Mouse (Mus musculus) forebrain, embryonic 10.5 days (tissue): ENCODE measurements around the gene Akap1. TPM values are rescaled to one million over a fixed set of nuclear protein-coding genes. Genes with fewer than 3 reads are reported as not detected.
"Not testable (repeated sequence)": the region's sequence is repeated elsewhere in the genome, so short reads cannot be mapped to it uniquely, and the experiment has no call there.

Source experiments
- DNase-seq: peaks from one replicate; pipeline ENCODE4 v3.0.0-alpha.2; 2017; ENCODE audit warnings: low spot score; ENCODE audit errors: extremely low spot score
- H3K27ac ChIP-seq: fragments of 300-500 bp; sonication (generic); 2 replicates; pipeline ENCODE4 v1.5.1; 2016; ENCODE audit warnings: mild to moderate bottlenecking
- H3K27me3 ChIP-seq: fragments of 300-500 bp; sonication (generic); 2 replicates; pipeline ENCODE4 v1.6.1; 2016; ENCODE audit warnings: mild to moderate bottlenecking; ENCODE audit not compliant: poor library complexity, severe bottlenecking
- H3K36me3 ChIP-seq: fragments of 300-500 bp; sonication (generic); replicated peaks from 2 replicates; pipeline ENCODE4 v1.6.1; 2016; ENCODE audit warnings: mild to moderate bottlenecking, moderate library complexity
- H3K4me1 ChIP-seq: fragments of 300-500 bp; sonication (generic); 2 replicates; pipeline ENCODE4 v1.6.1; 2016
- H3K4me3 ChIP-seq: fragments of 300-500 bp; sonication (generic); 2 replicates; pipeline ENCODE4 v1.5.1; 2016; ENCODE audit warnings: mild to moderate bottlenecking, moderate library complexity
- H3K9me3 ChIP-seq: fragments of 300-500 bp; sonication (generic); 2 replicates; pipeline ENCODE4 v1.6.1; 2016; ENCODE audit warnings: mild to moderate bottlenecking, moderate library complexity
- WGBS: fragments of 180-500 bp; shearing (Covaris S2); methylation state at CpG from one replicate; pipeline ENCODE4 v1.1.7; 2016; 5-methylcytosine and 5-hydroxymethylcytosine counted together
- polyA plus RNA-seq: library from polyadenylated mRNA; unstranded; fragments of >200 nt; fragmentation: Nextera tagmentation; extraction: Ambion mirVana; gene quantifications from 2 replicates; pipeline ENCODE4 v1.2.1, GENCODE M21; 2016

Gene Akap1
- polyA plus RNA-seq, 1 experiment from 2014 or later: 19.2 TPM

DNA sequence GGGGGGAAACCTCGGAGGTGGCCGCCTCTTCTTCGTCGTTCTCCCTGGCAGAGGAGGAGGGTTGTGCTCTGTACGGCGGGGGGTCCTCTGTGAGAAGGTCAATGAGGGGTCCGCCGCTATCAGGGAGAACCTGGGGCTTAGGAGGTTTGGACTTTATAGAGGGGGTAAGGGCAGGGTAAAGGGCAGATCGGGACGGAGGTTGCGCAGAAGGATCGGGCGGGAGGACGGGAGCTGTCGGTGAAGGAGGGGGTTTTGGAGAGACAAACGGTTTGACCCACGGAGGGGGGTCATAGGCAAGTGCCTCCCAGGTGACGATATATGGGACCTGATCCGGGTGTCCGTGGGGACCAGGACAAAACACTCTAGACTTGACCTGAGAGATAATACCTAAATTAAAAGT, 30.8 kb upstream of the Akap1 start:
- not testable (repeated sequence) for H3K9me3 ChIP-seq, H3K4me1 ChIP-seq, H3K27ac ChIP-seq, DNase-seq, H3K4me3 ChIP-seq, H3K36me3 ChIP-seq
- WGBS: 43% methylated on average over 14 of the region's 20 CpGs
- peaks cover 27% of the 10 kb centered on the region for H3K27me3 ChIP-seq

DNA sequence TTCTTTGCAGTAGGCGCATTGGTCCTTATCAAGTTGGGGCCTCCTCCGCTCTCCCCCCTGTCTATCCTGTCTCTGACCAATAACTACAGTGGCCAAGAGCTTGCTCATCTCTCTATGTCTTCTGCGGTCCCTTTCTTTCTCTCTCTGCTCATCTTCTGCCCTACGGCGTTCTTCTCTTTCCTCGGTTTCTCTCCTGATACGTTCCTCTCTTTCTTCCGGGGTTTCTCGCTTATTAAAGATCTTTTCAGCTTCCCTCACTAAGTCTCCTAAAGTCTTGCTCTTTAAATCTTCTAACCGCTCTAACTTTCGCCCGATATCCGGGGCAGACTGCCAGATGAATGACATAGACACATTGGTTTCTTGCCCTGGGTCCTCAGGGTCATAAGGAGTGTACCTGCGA, 29.9 kb upstream of the Akap1 start:
- DNase-seq, H3K36me3 ChIP-seq, H3K4me3 ChIP-seq, H3K27ac ChIP-seq, H3K9me3 ChIP-seq, H3K4me1 ChIP-seq: not testable (repeated sequence)
- WGBS: 93% methylated on average over 12 of the region's 14 CpGs
- peaks cover 23% of the 10 kb centered on the region for H3K27me3 ChIP-seq

DNA sequence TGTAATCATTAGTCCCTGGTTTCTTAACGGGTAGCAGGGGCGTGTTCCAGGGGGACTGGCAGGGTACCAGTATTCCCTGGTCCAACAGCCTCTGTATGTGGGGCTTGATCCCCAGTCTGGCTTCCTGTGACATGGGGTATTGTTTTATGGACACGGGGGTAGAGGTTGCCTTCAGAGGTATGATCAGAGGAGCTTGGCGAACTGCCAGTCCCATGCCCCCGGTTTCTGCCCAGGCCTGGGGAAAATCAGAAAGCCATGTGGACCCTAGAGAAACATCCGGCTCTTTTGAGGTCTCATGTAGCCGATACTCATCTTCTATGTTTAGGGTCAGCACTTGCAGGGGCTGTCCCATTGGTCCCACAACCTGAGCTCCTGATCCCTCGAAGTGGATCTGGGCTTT, 29.1 kb upstream of the Akap1 start:
- H3K27me3 ChIP-seq: peaks cover 18% of the 10 kb centered on the region
- not testable (repeated sequence) for H3K4me1 ChIP-seq, H3K4me3 ChIP-seq, H3K36me3 ChIP-seq, H3K27ac ChIP-seq, H3K9me3 ChIP-seq, DNase-seq
- WGBS: 91% methylated on average over 4 of the region's 8 CpGs

DNA sequence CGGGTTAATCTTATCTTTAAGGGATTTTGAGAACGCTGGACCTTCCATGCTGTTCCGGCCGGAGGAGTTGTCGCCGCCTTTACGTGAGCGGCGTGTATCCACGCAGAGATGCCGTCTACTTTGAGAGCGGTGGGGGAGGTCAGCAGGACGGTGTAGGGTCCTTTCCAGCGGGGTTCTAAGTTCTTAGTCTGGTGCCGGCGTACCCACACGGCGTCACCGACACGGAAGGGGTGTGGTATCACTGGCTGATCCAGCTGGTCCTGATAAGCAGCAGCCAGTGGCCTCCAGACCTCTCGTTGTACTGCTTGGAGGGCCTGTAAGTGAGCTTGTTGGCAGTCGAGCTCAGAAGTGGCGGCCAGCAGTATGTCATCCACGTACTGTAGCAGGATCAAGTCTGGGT, 28.4 kb upstream of the Akap1 start:
- peaks cover 11% of the 10 kb centered on the region for H3K27me3 ChIP-seq
- 94% methylated on average over 23 of the region's 24 CpGs for WGBS
- H3K27ac ChIP-seq, H3K4me1 ChIP-seq, DNase-seq, H3K4me3 ChIP-seq, H3K9me3 ChIP-seq, H3K36me3 ChIP-seq: not testable (repeated sequence)

DNA sequence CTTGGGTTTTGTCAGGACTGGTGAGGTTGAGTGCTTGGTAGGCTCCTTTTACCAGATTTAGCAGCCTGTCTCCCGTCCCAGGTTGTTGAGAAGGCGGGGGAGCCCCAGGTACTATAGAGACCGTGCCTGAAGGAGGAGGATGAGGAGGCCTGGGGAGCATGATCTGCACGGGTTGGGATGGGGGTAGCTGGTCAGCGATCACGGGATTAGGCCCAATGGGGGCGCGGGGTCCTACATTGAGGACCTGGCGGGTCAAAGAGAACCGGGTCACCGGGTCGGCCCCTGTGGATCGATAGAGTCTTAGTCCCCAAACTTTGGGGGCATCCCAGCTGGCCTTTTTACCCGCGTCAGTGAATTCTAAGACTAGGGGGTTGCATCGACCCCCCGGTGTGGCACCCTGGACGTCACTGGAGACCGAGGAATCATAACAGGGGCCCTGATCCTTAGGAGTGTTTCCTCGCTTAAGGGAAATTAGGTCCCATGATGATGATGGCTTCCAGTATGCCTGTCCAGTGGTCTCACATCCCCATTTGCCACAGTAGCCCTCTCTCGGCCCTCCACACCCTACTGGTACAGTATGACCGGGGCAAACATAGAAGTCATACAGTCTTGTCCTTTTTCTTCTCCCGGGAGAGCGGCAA, 27.7 kb upstream of the Akap1 start:
- H3K27ac ChIP-seq, H3K9me3 ChIP-seq, H3K27me3 ChIP-seq, H3K4me1 ChIP-seq, DNase-seq, H3K4me3 ChIP-seq, H3K36me3 ChIP-seq: not testable (repeated sequence)
- 94% methylated on average over 23 of the region's 24 CpGs for WGBS

DNA sequence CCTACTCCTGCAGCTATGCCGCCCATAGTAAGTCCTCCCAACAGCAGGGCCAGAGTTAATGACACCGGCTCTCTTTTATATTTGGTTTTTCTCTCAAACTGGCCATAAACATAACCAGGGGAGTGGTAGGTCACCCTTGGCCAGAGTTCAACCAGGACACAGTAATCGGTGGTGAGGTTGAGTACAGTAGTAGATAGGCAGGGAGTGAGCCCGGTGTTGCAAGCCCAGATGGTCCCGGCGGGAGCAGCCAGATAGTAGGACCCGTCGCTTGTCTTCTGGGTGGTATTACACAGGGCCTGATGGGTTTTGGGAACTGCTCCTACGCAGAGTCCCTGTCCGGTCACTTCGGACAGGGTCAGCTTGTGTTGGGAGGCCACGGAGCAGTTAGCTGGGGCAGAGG, 27.1 kb upstream of the Akap1 start:
- not testable (repeated sequence) for H3K9me3 ChIP-seq, H3K27ac ChIP-seq, H3K4me3 ChIP-seq, DNase-seq, H3K4me1 ChIP-seq, H3K36me3 ChIP-seq, H3K27me3 ChIP-seq
- WGBS: 96% methylated on average over 11 of the region's 12 CpGs

DNA sequence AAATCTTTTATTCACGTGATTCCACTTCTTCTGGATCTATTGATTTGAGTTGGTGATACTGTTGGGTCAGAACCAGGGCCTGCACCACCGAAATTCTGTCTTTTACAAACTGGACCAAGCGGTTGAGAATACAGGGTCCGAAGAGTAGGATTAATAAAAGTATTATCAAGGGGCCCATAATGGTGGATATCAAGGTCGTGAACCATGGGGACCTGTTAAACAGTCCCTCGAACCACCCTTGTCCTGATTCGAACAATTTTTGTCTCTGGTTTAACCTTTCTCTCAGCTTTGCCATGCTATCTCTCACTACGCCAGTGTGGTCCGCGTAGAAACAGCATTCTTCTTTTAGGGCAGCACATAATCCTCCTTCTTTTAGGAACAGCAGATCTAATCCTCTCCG, 26.5 kb upstream of the Akap1 start:
- not testable (repeated sequence) for H3K4me1 ChIP-seq, H3K9me3 ChIP-seq, H3K27me3 ChIP-seq, H3K36me3 ChIP-seq, DNase-seq, H3K4me3 ChIP-seq, H3K27ac ChIP-seq
- WGBS: 91% methylated on average over 7 of the region's 11 CpGs

DNA sequence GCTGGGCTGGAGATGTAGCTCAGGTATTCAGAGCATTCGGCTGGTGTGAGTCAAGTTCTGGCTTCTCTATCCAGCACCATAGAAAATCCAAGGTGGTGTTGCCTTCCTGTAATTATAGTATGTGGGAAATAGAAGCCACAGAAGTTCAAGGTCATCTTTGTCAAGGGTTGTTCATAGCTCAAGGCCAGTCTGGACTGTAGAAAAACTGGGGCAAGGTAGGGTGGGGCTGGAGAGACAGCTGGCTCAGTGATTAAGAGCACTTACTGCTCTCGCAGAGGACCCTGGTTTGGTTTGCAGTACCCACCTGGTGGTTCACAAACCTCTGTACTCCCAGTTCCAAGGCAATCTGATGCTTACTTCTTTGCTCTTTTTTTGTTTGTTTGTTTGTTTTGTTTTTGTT, 24.6 kb upstream of the Akap1 start:
- DNase-seq: no peak
- H3K36me3 ChIP-seq: no peaks in the 10 kb centered on the region
- 94% methylated on average over 2 of the region's 2 CpGs for WGBS
- no peaks in the 10 kb centered on the region for H3K9me3 ChIP-seq
- no peaks in the 10 kb centered on the region for H3K4me1 ChIP-seq
- no peak overlapping the region for H3K4me3 ChIP-seq
- no peak overlapping the region for H3K27ac ChIP-seq
- H3K27me3 ChIP-seq: no peaks in the 10 kb centered on the region

DNA sequence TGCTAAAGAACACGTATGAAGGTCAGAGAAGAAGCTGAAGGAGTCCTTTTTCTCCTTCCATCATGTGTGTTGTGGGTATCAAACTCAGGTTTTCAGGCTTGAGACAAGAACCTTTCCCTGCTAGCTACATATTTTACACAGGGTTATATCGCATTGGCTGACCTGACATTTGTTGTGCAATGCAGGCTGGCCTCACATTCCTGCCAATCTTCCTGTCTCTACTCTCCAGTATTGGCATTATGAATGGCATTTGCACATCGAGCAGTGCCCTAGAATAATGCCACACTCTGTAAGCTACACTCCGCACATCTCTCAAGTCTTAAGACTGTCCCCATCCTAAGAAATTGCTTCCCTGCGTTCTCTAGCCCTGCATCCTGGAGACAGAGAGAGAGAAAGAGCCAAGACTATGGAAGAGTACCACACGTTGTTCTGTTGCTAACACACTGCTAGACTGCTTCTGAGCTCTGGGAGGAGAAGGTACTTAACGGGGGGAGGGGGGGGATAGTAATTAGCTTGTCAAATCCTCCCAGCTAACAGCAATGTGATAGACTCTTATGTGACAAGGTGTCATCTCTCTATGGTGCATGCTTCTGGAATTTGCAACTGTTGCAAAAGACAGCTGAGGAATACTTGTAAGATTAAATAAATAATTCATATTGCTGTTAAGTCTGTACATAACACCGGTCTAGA, 20.1 kb upstream of the Akap1 start:
- Histone ChIP-seq H3K9me3 (no peaks in the 10 kb centered on the region), H3K36me3 (no peaks in the 10 kb centered on the region), H3K27ac (no peak overlapping the region), H3K27me3 (no peaks in the 10 kb centered on the region), H3K4me3 (no peak overlapping the region), H3K4me1 (no peaks in the 10 kb centered on the region)
- WGBS: 74% methylated on average over 8 of the region's 8 CpGs
- no peak for DNase-seq

DNA sequence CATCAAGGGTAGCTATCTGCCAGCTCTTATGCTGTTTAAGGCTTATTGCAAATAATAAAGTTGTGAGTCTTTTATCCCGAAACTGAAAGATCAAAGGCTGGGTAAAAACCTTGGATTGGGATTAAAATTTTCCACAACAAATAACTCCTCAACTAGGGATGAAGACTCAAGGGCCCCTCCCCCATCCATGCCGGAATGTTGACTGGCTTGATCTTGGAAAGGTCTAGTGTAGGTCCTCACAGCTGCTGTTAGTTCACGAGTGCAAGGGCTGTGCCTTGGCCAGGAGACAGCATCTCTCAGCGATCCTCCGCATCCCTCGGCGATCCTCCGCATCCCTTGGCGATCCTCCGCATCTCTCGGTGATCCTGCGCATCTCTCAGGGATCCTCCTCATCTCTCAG, 13.6 kb upstream of the Akap1 start:
- Histone ChIP-seq H3K27me3 (peaks cover 21% of the 10 kb centered on the region), H3K4me3 (no peak overlapping the region), H3K4me1 (peaks cover 9% of the 10 kb centered on the region), H3K9me3 (no peaks in the 10 kb centered on the region), H3K36me3 (no peaks in the 10 kb centered on the region), H3K27ac (no peak overlapping the region)
- 93% methylated on average over 12 of the region's 12 CpGs for WGBS
- no peak for DNase-seq

DNA sequence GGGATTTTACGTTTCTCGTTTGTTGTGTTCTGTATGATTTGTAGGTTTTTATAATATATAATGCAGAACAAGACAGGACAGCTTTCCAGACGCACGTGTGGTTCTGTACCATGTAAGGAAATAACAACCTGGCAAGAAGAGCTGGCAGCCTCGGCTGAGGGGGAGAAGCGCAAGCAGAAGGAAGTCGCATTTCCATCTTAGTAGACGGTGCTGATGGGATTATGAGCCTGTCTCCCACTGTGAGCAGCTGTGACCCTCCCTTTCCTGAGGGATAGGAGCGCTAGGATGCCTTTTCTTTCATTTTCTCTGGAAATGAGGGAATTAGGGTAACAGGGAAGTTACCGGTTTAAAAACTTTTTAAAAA, 9.3 kb upstream of the Akap1 start:
- Histone ChIP-seq H3K4me1 (peaks cover 11% of the 10 kb centered on the region), H3K27me3 (peaks cover 59% of the 10 kb centered on the region), H3K4me3 (peak overlapping the region; percentile 45), H3K36me3 (no peaks in the 10 kb centered on the region), H3K9me3 (no peaks in the 10 kb centered on the region), H3K27ac (no peak overlapping the region)
- DNase-seq: no peak
- WGBS: 2% methylated on average over 10 of the region's 10 CpGs

DNA sequence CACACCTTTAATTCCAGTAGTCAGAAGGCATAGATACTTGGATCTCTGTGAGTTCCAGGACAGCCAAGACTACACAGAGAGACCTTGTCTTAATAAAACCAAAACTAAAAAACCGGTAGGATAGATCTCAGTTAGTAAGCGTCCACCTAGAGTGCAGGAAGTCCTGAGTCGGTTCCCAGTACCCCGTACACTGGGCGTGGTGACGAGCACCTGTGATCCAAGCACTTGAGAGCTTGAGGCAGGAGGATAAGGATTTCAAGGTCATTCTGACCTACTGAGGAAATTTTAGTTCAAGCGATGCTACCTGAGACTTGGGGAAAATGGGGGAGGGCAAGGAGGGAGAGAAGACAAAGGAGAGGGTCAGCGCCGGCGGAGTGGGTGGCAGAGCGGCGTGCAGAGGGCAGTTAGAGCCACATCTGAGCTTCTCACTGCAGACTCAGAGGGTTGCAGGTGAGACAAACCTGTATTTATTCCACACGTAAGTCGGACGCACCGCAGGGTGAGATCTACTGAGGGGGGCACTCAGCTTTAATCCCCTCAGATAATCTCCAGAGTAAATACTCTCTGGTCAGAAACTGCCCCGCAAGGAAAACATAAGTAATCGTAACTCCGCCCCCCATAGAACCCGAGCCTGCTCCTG, 8.8 kb upstream of the Akap1 start:
- 3% methylated on average over 20 of the region's 20 CpGs for WGBS
- Histone ChIP-seq H3K4me3 (peak overlapping the region; percentile 45), H3K9me3 (no peaks in the 10 kb centered on the region), H3K27me3 (peaks cover 59% of the 10 kb centered on the region), H3K27ac (0 out of 2 replicates have a peak overlapping the region, but pooled peaks have one; percentile 40), H3K36me3 (no peaks in the 10 kb centered on the region), H3K4me1 (peaks cover 11% of the 10 kb centered on the region)
- no peak for DNase-seq

DNA sequence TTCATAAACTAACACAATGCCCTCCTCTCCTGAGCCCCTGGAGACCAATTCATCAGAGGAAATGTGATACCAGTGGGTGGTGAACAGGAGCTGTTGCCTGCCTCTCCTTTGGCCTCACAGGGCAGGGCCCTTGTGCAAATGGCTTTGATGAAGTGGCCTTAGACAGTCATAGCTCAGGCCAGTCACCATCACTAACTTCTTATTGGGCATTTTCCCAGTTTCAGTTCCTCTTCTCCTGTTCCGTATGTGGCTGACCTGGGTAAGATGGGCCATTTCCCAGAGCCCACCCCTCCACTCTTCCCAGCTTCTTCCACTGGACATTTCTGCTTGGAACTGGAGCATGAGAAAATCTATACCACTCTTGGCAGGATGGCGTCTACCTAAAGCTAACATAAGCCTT, 5.1 kb upstream of the Akap1 start:
- Histone ChIP-seq H3K4me3 (no peak overlapping the region), H3K27ac (no peak overlapping the region), H3K9me3 (no peaks in the 10 kb centered on the region), H3K4me1 (peaks cover 18% of the 10 kb centered on the region), H3K27me3 (peaks cover 55% of the 10 kb centered on the region), H3K36me3 (no peaks in the 10 kb centered on the region)
- DNase-seq: no peak
- WGBS: 90% methylated on average over 2 of the region's 2 CpGs
